Comparison of ENCODE assay signal across 15 mouse cellular contexts in genomic region chr7:133039556-133040255, GRCm38 (mm10).
DNase-seq lines count a peak whose midpoint lies in the region; ATAC-seq and TF ChIP-seq lines count a peak whose summit lies in the region.
"Had no signal": no experiment of that assay in that cellular context is flagged by ENCODE, and none has a peak within 500 bp of the region (broad histone marks: within the 10 kb centered on the region; RNA-seq: fewer than 3 reads in every experiment).

No protein-coding gene starts in this region.

- no peak overlapping the region for H3K4me3 ChIP-seq in gastrocnemius, adult 2 months
- H3K4me3 ChIP-seq in kidney, embryonic 16.5 days (ENCODE audit: low read length), result no peak overlapping the region
- H3K4me3 ChIP-seq in liver, embryonic 12.5 days, result no peak overlapping the region
- H3K4me3 ChIP-seq: forebrain, embryonic 12.5 days; midbrain, embryonic 15.5 days had no signal

- no peaks in the 10 kb centered on the region for H3K36me3 ChIP-seq in kidney, embryonic 16.5 days (ENCODE audit: insufficient read depth, low read length)
- H3K36me3 ChIP-seq in liver, embryonic 12.5 days, result no peaks in the 10 kb centered on the region
- H3K36me3 ChIP-seq: forebrain, embryonic 12.5 days; midbrain, embryonic 15.5 days had no signal

- no peak overlapping the region for H3K9ac ChIP-seq in kidney, embryonic 16.5 days (replicated peaks; ENCODE audit: low read length)
- H3K9ac ChIP-seq in liver, embryonic 12.5 days, result no peak overlapping the region
- H3K9ac ChIP-seq: forebrain, embryonic 12.5 days; liver, postnatal 0 days; midbrain, embryonic 15.5 days had no signal

- no peaks in the 10 kb centered on the region for H3K9me3 ChIP-seq in kidney, embryonic 16.5 days (ENCODE audit: low read length)
- H3K9me3 ChIP-seq in liver, embryonic 12.5 days (replicated peaks), result no peaks in the 10 kb centered on the region
- H3K9me3 ChIP-seq: forebrain, embryonic 12.5 days; midbrain, embryonic 15.5 days had no signal

- no peak for ATAC-seq in kidney, embryonic 16.5 days (ENCODE audit: low FRiP score, low TSS enrichment)
- ATAC-seq in liver, embryonic 12.5 days, result no peak
- ATAC-seq: liver, postnatal 0 days; midbrain, embryonic 15.5 days had no signal

- WGBS in kidney, embryonic 16.5 days, result 86% methylated on average over 3 of the region's 3 CpGs
- 74% methylated on average over 3 of the region's 3 CpGs for WGBS in liver, embryonic 12.5 days (ENCODE audit: insufficient replicate concordance)

- peaks cover 63% of the 10 kb centered on the region for H3K4me1 ChIP-seq in kidney, embryonic 16.5 days (ENCODE audit: insufficient read depth, low read length)
- peaks cover 47% of the 10 kb centered on the region for H3K4me1 ChIP-seq in liver, embryonic 12.5 days

- H3K27me3 ChIP-seq in kidney, embryonic 16.5 days (ENCODE audit: insufficient read depth, low read length), result no peaks in the 10 kb centered on the region
- H3K27me3 ChIP-seq in liver, embryonic 12.5 days (replicated peaks), result no peaks in the 10 kb centered on the region
- H3K27me3 ChIP-seq: forebrain, embryonic 12.5 days; midbrain, embryonic 15.5 days had no signal

- intact Hi-C loops in gastrocnemius, adult 2 months (cut with DNase I), result loop anchor here (10.0 kb wide), 1 partner anchor 595 kb away; the partner anchor contains the start of gene Edrf1
- intact Hi-C loops in gastrocnemius, postnatal 36 days (cut with DNase I), result loop anchor here (10.0 kb wide), 1 partner anchor 595 kb away; the partner anchor contains the start of gene Edrf1

- no peak for DNase-seq in gastrocnemius, adult 2 months
- no peak for DNase-seq in gastrocnemius, postnatal 36 days
- DNase-seq in kidney, postnatal 36 days, result no peak
- DNase-seq in right cerebral cortex, postnatal 25 days, result peak; percentile 23
- no peak for DNase-seq in right cerebral cortex, postnatal 4 days
- DNase-seq in layer of hippocampus, adult 8-10 months (ENCODE audit: low spot score in 2 of 2), result no peak
- DNase-seq: embryo, embryonic 11 days; heart, adult 11 months; kidney, adult 18-20 months; liver, postnatal 0 days; thymus, adult 2 months had no signal

- no peak for TF ChIP-seq CTCF in gastrocnemius, adult 2 months (IDR thresholded peaks at IDR 0.05)

- no peak overlapping the region for H3K4me2 ChIP-seq in kidney, embryonic 16.5 days (replicated peaks; ENCODE audit: low read depth, low read length)
- H3K4me2 ChIP-seq in liver, embryonic 12.5 days, result no peak overlapping the region
- H3K4me2 ChIP-seq: forebrain, embryonic 12.5 days; midbrain, embryonic 15.5 days had no signal

- peak overlapping the region; percentile 44; the same call in 1 of the 2 replicates for H3K27ac ChIP-seq in gastrocnemius, adult 2 months
- peak overlapping the region; percentile 73; the same call in 1 of the 2 replicates for H3K27ac ChIP-seq in kidney, embryonic 16.5 days (ENCODE audit: low read length)
- no peak overlapping the region for H3K27ac ChIP-seq in liver, embryonic 12.5 days
- H3K27ac ChIP-seq: forebrain, embryonic 12.5 days; midbrain, embryonic 15.5 days had no signal
